Mouse (Mus musculus): ENCODE measurements at regions not wholly inside any gene's neighbourhood (a gene's known extent, or its start where the extent isn't known, plus 50 kb on each side); places are given as distances from the start of the nearest gene placed in this dataset.

DNA sequence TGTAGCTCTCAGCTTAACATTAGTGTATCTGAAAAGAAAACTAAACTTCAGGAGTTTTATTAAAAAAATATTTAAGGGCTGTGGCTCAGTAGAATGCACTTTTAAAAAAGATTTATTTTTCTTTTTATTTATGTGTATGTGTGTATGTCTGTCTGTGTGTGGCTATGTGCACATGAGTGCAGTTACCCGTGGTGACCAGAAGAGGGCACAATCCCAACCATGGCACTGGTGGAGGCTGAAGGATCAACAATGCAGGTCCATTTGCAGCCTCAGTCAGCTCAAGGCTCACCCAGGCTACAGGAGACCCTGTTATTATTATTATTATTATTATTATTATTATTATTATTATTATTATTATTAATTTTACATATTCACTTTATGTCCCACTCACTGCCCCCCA, 142.6 kb downstream of the Unc5cl start:
- TF ChIP-seq CTCF (IDR thresholded peaks at IDR 0.05; ENCODE audit: borderline replicate concordance, insufficient read depth, low read length) (no peak), POLR2A (IDR thresholded peaks at IDR 0.05; ENCODE audit: low read depth, low read length) (no peak)
